Mouse (Mus musculus) liver, postnatal 0 days (tissue): Measurements from ENCODE around the gene Prss28. TPM values are rescaled to one million over a fixed set of nuclear protein-coding genes. Genes with fewer than 3 reads are reported as not detected.

ENCODE experiments used
- ATAC-seq: fragments of 200-750 bp; cut with Nextera tagmentation; 2 replicates; pipeline ENCODE4 v1.8.0; 2017; ENCODE audit warnings: mild to moderate bottlenecking, moderate library complexity
- DNase-seq: peaks from one replicate; pipeline ENCODE4 v3.0.0-alpha.2; 2016
- H3K27ac ChIP-seq: fragments of 300-500 bp; sonication (generic); 2 replicates; pipeline ENCODE4 v1.5.1; 2014; ENCODE audit warnings: antibody characterized with exemption, moderate library complexity, mild to moderate bottlenecking, low read depth
- H3K27me3 ChIP-seq: fragments of 300-500 bp; sonication (generic); 2 replicates; pipeline ENCODE4 v1.6.1; 2014; ENCODE audit warnings: low read length, control low read depth, mixed read lengths; ENCODE audit not compliant: insufficient read depth
- H3K36me3 ChIP-seq: fragments of 300-500 bp; sonication (generic); replicated peaks from 2 replicates; pipeline ENCODE4 v1.6.1; 2014; ENCODE audit warnings: mild to moderate bottlenecking, control low read depth, low read length, moderate library complexity, mixed read lengths; ENCODE audit not compliant: insufficient read depth
- H3K4me1 ChIP-seq: fragments of 300-500 bp; sonication (generic); 2 replicates; pipeline ENCODE4 v1.6.1; 2014; ENCODE audit warnings: antibody characterized with exemption, mild to moderate bottlenecking, control low read depth; ENCODE audit not compliant: insufficient read depth
- H3K4me2 ChIP-seq: fragments of 300-500 bp; sonication (generic); 2 replicates; pipeline ENCODE4 v1.6.1; 2014; ENCODE audit warnings: low read depth, mild to moderate bottlenecking, low read length, moderate library complexity, mixed read lengths
- H3K4me3 ChIP-seq: fragments of 300-500 bp; sonication (generic); 2 replicates; pipeline ENCODE4 v1.5.1; 2014; ENCODE audit warnings: low read depth, low read length
- H3K9ac ChIP-seq: fragments of 300-500 bp; sonication (generic); replicated peaks from 2 replicates; pipeline ENCODE4 v1.6.1; 2014; ENCODE audit warnings: mild to moderate bottlenecking, moderate library complexity
- H3K9me3 ChIP-seq: fragments of 300-500 bp; sonication (generic); 2 replicates; pipeline ENCODE4 v1.6.1; 2016; ENCODE audit warnings: mild to moderate bottlenecking, control low read depth, low read length, mixed read lengths
- CTCF ChIP-seq: sonication (generic); IDR thresholded peaks from 2 replicates; pipeline ENCODE4 v1.5.1; 2016; ENCODE audit warnings: antibody characterized with exemption, low read depth
- EP300 ChIP-seq: IDR thresholded peaks from 2 replicates; pipeline ENCODE4 v1.6.1; 2016; ENCODE audit warnings: antibody characterized with exemption, low read depth, mild to moderate bottlenecking
- WGBS: fragments of 180-500 bp; shearing (Covaris S2); extraction: QIAGEN DNeasy Blood & Tissue Kit; methylation state at CpG from one replicate; pipeline ENCODE4 v1.1.7; 2014; ENCODE audit not compliant: insufficient replicate concordance; 5-methylcytosine and 5-hydroxymethylcytosine counted together
- polyA plus RNA-seq: library from polyadenylated mRNA; unstranded; fragments of >200 nt; fragmentation: Nextera tagmentation; extraction: Ambion mirVana; gene quantifications from 2 replicates; pipeline ENCODE4 v1.2.1, GENCODE M21; 2015

Prss28 gene
- polyA plus RNA-seq, 1 experiment from 2014 or later = not detected

GRCm38 (mm10) chr17:25274571-25275346 lies 33.7 kb upstream of the Prss28 start, which contains the start of gene Ube2i:
Gene Ube2i (minus strand): TSS chr17:25274622.
- Histone ChIP-seq H3K4me3 (peak within 1 kb of the TSS; percentile 83), H3K36me3 (no peaks in the 10 kb centered on the region), H3K9ac (peak within 1 kb of the TSS; percentile 97), H3K27ac (peak within 1 kb of the TSS; percentile 99), H3K4me2 (peak within 1 kb of the TSS; percentile 87), H3K27me3 (no peaks in the 10 kb centered on the region), H3K4me1 (peaks cover 28% of the 10 kb centered on the region), H3K9me3 (no peaks in the 10 kb centered on the region)
- no peak for TF ChIP-seq EP300
- no peak for TF ChIP-seq CTCF
- 63% methylated on average over 9 of the region's 9 CpGs for WGBS
- DNase-seq = no peak
- no peak for ATAC-seq

GRCm38 (mm10) chr17:25275833-25276232 lies 32.6 kb upstream of the Prss28 start:
- H3K4me3 ChIP-seq = no peak overlapping the region
- H3K4me1 ChIP-seq = peaks cover 22% of the 10 kb centered on the region
- no peak overlapping the region for H3K9ac ChIP-seq
- no peak overlapping the region for H3K27ac ChIP-seq
- WGBS = 84% methylated on average over 3 of the region's 3 CpGs
- H3K9me3 ChIP-seq = no peaks in the 10 kb centered on the region
- H3K27me3 ChIP-seq = no peaks in the 10 kb centered on the region
- ATAC-seq = no peak
- no peak for TF ChIP-seq EP300
- no peak for TF ChIP-seq CTCF
- H3K36me3 ChIP-seq = no peaks in the 10 kb centered on the region
- no peak overlapping the region for H3K4me2 ChIP-seq
- no peak for DNase-seq

- 30% methylated on average over 11 of the region's 11 CpGs for WGBS
- Histone ChIP-seq H3K4me3 (no peak overlapping the region), H3K9ac (no peak overlapping the region), H3K4me1 (no peaks in the 10 kb centered on the region), H3K27me3 (no peaks in the 10 kb centered on the region), H3K4me2 (peak overlapping the region; percentile 11), H3K27ac (0 out of 2 replicates have a peak overlapping the region, but pooled peaks have one; percentile 39), H3K36me3 (no peaks in the 10 kb centered on the region), H3K9me3 (no peaks in the 10 kb centered on the region)
- ATAC-seq (peak; percentile 99), DNase-seq (peak; percentile 72)
- TF ChIP-seq CTCF = no peak
- TF ChIP-seq EP300 = peak; percentile 49; the same call in 1 of the 2 replicates
Measured at GRCm38 (mm10) chr17:25282133-25282532, 26.3 kb upstream of the Prss28 start.

- 21% methylated on average over 3 of the region's 3 CpGs for WGBS
- TF ChIP-seq EP300 (no peak), CTCF (peak; percentile 98)
Measured at GRCm38 (mm10) chr17:25285033-25285432, 23.4 kb upstream of the Prss28 start.

GRCm38 (mm10) chr17:25288842-25289241 lies 19.6 kb upstream of the Prss28 start:
- 19% methylated on average over 4 of the region's 4 CpGs for WGBS
- H3K27ac ChIP-seq = no peak overlapping the region
- no peak overlapping the region for H3K9ac ChIP-seq
- no peaks in the 10 kb centered on the region for H3K4me1 ChIP-seq
- DNase-seq = peak; percentile 53
- no peaks in the 10 kb centered on the region for H3K9me3 ChIP-seq
- ATAC-seq = no peak
- H3K4me2 ChIP-seq = no peak overlapping the region
- H3K27me3 ChIP-seq = no peaks in the 10 kb centered on the region
- no peak overlapping the region for H3K4me3 ChIP-seq
- H3K36me3 ChIP-seq = no peaks in the 10 kb centered on the region
- TF ChIP-seq EP300 (no peak), CTCF (peak; percentile 74)

More at GRCm38 (mm10) chr17:25285033-25285432, 23.4 kb upstream of the Prss28 start:
- no peak overlapping the region for H3K4me2 ChIP-seq
- no peaks in the 10 kb centered on the region for H3K27me3 ChIP-seq
- ATAC-seq = no peak
- no peaks in the 10 kb centered on the region for H3K4me1 ChIP-seq
- no peaks in the 10 kb centered on the region for H3K9me3 ChIP-seq
- peak; percentile 77 for DNase-seq
- H3K36me3 ChIP-seq = no peaks in the 10 kb centered on the region
- H3K4me3 ChIP-seq = no peak overlapping the region
- H3K9ac ChIP-seq = no peak overlapping the region
- H3K27ac ChIP-seq = no peak overlapping the region

- Histone ChIP-seq H3K27ac (no peak overlapping the region), H3K9ac (no peak overlapping the region), H3K27me3 (no peaks in the 10 kb centered on the region), H3K4me1 (no peaks in the 10 kb centered on the region), H3K4me2 (no peak overlapping the region), H3K9me3 (no peaks in the 10 kb centered on the region), H3K36me3 (no peaks in the 10 kb centered on the region), H3K4me3 (no peak overlapping the region)
- ATAC-seq (no peak), DNase-seq (no peak)
- WGBS = 25% methylated on average over 4 of the region's 4 CpGs
- TF ChIP-seq EP300 = no peak
- peak; percentile 32 for TF ChIP-seq CTCF
Measured at GRCm38 (mm10) chr17:25290411-25290810, 18.0 kb upstream of the Prss28 start.
